Mouse (Mus musculus): ENCODE measurements around the gene Tgm7. TPM values are rescaled to one million over a fixed set of nuclear protein-coding genes. Genes with fewer than 3 reads are reported as not detected.

Tgm7 gene
- total RNA-seq, 1 experiment from 2014 or later: not detected

DNA sequence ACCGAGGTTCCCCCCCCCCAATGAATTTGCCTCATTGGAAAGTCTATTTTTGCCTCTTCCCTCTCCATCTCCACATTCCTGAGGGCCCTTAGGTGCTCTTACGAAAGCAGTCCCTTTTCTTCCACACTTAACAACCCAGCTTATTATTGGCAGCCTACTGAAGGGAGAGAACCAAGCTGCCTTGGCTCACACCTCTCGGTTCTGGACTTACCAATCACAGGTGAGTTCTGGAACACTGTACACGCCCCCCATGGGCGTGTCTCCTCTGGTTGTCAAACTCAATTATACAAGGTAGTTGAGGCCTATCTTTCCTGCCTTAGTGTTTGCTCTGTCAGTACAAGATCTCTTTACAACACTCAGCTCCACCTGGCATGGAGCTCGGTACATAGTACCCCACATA lies 37.7 kb downstream of the Tgm7 start:
- DNase-seq: no peak

DNA sequence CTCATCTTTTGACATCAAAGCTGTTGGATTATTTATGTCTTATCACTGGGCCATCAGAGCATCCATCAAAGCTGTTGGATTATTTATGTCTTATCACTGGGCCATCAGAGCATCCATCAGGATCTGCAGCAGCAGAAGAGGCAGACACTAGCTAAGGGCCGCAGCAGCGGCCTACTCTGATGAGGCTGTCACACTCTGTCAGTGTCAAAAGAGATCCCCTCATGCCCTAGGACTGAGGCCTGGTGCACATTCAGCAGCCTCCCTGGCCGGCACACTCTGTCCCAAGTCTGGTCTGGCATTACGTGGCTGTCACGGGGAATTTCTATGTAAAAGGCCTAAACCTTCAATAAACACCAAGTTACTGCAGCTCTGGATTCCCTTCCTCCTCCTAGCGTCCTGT lies 40.1 kb downstream of the Tgm7 start:
- DNase-seq: no peak

DNA sequence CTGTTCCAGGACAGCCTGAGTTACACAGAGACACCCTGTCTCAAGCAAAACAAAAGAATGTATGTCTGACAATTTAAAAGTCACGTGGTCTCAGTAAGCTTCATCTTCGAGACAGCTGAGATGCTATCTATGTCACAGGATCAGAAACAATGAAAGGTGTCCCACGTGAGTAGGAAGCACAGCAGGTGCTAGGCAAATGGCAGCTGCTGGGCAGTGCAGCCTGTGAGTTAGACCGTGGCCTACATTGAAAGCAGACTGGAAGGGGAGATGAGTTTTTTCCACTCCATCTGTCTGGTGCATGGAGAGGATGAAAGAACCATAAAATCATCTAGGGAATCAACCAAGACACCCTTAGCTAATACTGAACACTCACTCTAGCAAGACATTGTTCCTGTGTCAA lies 42.5 kb downstream of the Tgm7 start:
- no peak for DNase-seq

DNA sequence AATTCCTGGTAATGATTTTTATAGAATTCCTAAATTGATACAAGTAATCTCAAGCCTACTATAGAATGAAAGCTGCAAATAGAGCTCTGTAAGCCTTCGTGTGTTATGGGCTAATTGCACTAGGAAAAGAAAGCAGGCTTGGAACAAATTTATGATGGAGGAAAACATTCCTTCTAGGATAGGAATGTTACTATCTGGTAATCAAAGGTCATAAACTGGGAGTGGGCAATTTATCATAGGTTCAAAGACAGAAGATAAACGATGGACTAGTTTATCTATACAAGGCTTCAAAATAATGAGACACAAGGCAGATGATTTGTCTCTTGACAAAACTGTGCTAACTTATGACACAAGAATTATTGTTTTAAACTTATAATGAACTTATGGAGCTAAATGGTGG lies 48.3 kb downstream of the Tgm7 start:
- no peak for DNase-seq

DNA sequence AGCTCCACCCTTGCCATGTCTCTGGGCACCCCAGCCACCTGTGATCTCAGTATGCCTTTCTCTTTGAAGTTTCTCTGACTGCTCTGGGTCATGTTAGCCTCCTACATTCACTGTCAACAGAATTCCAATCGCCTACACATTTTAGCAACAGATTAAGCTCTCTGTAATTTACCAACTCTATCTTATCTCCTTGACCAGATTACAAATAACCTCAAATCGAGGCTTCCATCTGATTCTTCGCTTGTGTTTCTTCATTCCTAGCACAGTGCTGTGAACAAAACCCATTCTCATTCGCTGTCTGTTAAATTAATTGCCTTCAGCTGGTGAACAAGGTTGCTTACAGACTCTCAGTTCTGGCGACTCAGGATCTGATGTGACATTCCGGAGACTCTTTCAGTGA lies 51.6 kb downstream of the Tgm7 start:
- DNase-seq: no peak

DNA sequence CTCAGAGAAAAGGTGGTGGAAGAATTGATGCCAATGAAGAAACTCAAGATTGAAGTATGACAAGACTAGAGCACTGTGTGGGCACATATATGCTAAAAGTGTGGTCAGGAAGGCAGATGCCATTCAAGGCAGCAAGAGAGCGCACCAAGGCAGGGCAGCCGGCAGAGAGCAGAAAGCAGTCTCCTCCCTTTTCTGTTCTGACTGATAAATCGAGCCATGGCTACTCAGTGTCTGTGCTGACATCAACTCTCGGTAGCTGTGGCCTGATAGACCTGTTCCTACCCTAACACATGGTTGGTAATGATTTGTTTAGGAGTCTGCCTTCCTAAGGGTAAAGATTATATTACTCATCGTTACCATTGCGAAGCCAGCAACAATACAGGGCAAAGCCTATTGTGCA lies 53.7 kb downstream of the Tgm7 start:
- DNase-seq: no peak

GRCm38 (mm10) chr2:121054060-121054459 lies 55.5 kb downstream of the Tgm7 start:
- DNase-seq: no peak

GRCm38 (mm10) chr2:121052176-121052575 lies 57.4 kb downstream of the Tgm7 start:
- no peak for DNase-seq

GRCm38 (mm10) chr2:121045653-121046052 lies 63.9 kb downstream of the Tgm7 start:
- no peak for DNase-seq

Other genes with a start within 250 kb of the Tgm7 start
- 27.7 and 40.6 TPM in 2 replicates for gene Ubr1, start 139.1 kb downstream of the Tgm7 start, total RNA-seq (2021)
- gene Tmem62, start 132.8 kb downstream of the Tgm7 start, total RNA-seq (2021): 26.7 and 27.9 TPM in 2 replicates
- 48.2 and 51.3 TPM in 2 replicates for gene Ccndbp1, start 101.4 kb downstream of the Tgm7 start, total RNA-seq (2021)
- not detected in 2 replicates for gene Epb42, start 72.7 kb downstream of the Tgm7 start, total RNA-seq (2021)
- gene Tgm5, start 24.0 kb downstream of the Tgm7 start, total RNA-seq (2021): not detected in 2 replicates
- gene Adal, start 30.6 kb upstream of the Tgm7 start, total RNA-seq (2021): 19.4 and 21.5 TPM in 2 replicates
- 11.4 and 12.3 TPM in 2 replicates for gene Lcmt2, start 30.9 kb upstream of the Tgm7 start, total RNA-seq (2021)
- 47.1 and 56.7 TPM in 2 replicates for gene Tubgcp4, start 60.9 kb upstream of the Tgm7 start, total RNA-seq (2021)
- gene Zscan29, start 61.3 kb upstream of the Tgm7 start, total RNA-seq (2021): 20.7 and 22.9 TPM in 2 replicates
- 82.8 and 89.4 TPM in 2 replicates for gene Trp53bp1, start 161.6 kb upstream of the Tgm7 start, total RNA-seq (2021)
- gene Map1a, start 179.8 kb upstream of the Tgm7 start, total RNA-seq (2021): 4.9 and 6.2 TPM in 2 replicates
- 51.9 and 56.6 TPM in 2 replicates for gene Ppip5k1, start 245.6 kb upstream of the Tgm7 start, total RNA-seq (2021)
- gene Ckmt1, start 247.9 kb upstream of the Tgm7 start, total RNA-seq (2021): 6.3 and 8.9 TPM in 2 replicates